Mouse (Mus musculus): ENCODE results near the gene Ccdc92b.

DNA sequence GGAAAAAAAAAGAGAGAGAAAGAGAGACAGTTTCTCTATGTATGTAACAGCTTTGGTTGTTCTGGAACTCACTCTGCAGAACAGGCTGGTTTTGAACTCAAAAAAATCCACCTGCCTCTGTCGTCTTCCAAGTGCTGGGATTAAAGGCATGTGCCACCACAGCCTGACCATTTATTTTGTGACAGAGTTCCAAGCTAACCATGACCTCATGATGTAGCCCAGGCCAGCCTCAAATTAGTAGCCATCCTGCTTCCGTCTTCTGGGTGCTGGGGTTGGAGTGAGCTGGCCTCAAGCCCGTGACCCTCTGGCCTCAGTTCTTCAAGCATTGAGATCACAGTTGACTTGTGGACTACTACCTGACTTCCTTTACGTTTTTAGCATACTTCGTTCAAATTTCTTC, 49.1 kb downstream of the Ccdc92b start:
- no peak for TF ChIP-seq CTCF (IDR thresholded peaks at IDR 0.05; ENCODE audit: low read depth, low read length)
- TF ChIP-seq TAL1 (conservative IDR thresholded peaks at IDR 0.05; ENCODE audit: low read depth, low read length), result no peak
- TF ChIP-seq POLR2AphosphoS5 (IDR thresholded peaks at IDR 0.05; ENCODE audit: insufficient replicate concordance, low read depth, low read length), result no peak

Data from G1E (cell line).